Mouse (Mus musculus): ENCODE measurements around the gene Kcne3.
A peak's percentile ranks its signal among the peaks of the same experiment; 100 is the strongest.

Gene Kcne3

DNA sequence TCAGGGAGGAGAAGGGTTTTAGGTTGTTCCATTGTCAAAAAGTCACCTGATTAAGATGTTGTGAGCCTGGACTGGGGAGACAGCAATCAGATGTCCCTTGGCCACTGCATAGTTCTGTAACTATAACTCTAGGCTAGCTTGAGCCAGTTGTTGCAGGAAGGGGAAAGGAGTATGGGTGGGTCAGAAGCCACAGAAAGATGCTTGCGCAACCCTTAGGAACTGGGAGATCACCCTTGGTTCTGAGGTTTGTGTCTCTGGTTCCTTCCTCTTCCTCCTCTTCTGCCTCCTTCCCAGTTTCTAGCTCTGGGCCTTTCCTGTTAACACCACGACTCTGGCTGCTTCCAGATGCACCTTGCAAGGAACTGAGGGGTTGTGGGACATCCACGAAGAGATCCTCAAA, 6.1 kb downstream of the Kcne3 start:
- DNase-seq: no peak

DNA sequence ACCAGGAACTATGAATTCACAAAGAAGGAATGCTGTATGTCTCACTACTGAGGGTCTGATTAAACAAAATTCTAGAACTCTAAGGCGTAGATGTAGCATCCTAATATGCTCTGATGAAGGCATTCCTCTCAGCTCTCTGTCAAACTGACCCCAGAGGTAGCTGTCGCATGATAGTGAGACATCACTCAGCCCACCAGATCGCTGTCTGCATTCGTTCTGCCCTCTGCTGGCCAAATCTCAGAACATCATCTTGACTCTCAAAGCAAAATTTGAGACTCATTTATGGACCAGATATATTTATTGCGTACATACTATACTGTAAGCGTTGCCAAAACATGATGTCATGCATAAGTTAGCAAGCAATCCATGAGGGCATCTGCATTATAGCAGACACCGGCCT, 11.3 kb downstream of the Kcne3 start:
- DNase-seq: peak; percentile 41

- DNase-seq: no peak
These were observed 13.9 kb downstream of the Kcne3 start for GRCm38 (mm10) chr7:100190167-100190566.

DNA sequence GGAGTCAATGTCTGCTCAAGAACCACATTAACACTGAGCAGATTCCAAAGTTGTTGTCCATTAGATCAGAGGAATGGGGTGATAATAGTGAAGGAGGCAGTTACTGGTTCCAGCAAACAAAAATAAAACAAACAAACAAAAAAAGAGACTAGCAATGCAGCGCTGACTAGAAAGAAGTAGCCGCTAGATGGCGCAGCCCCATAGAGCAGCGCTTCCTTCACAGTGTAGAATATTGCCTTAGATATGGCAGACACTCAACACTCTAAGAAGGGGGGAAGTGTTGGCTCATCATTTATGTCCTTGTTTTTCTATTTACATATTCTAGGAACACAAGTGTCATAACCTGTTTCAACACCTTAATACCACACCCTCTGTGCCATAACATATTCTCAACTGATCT, 14.5 kb downstream of the Kcne3 start:
- DNase-seq: peak; percentile 75

GRCm38 (mm10) chr7:100201191-100201590, 24.9 kb downstream of the Kcne3 start:
- DNase-seq: no peak

DNA sequence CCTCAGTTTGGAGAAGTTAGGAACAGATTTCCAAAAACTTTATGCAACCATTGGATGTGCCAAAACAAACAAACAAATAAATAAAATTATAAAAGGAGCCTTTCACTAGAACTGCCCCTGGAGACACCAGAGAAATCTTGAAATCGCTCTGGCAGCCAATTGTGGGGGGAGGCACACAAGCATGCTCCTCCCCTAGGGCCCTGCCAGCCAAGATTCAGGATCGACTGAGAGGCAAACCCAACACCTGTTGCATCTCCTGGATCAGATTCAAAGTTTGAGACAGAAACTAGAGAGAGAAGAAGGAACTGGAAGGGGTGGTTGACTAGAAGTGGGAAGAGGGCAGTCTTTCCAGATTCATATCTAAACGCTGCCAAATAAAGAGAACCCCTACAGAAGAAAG, 27.3 kb downstream of the Kcne3 start:
- DNase-seq: no peak

DNA sequence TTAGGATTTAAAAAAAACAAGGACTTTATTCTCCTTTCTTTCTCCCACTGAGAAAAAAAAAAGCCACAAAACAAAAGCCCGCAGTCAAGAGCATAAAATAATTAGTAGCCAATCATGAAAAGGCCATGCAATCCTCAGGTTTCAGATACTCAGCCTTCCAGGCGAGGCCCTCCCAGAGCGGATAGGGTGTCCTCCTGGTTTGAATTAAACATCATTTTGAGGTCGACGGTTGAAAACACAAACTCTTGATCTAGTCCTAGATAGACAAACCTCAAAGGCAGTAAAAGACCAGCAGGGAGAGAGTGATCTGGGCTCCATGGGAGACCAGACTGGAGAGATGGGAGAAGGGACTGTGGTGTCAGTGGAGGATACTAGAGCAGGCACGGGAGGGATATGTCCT, 28.6 kb downstream of the Kcne3 start:
- DNase-seq: no peak

DNA sequence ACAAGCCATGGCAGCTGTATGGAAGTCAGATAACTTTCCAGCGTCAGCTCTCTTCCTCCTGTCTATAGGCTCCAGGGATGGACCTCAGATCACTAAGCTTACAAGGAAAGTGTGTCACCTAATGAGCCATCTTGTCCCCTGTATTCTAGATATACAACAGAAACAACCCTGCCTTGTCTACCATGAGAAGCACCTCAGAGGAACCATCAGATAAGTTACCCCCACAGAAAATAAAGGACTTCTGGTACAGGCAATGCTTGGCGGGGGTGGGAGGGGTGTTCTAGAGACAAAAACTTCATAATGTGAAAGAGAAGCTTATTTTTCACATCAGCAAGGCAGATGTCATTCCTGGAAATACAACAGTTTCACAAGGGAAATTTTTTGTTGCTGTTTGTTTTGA, 29.8 kb downstream of the Kcne3 start:
- no peak for DNase-seq

DNA sequence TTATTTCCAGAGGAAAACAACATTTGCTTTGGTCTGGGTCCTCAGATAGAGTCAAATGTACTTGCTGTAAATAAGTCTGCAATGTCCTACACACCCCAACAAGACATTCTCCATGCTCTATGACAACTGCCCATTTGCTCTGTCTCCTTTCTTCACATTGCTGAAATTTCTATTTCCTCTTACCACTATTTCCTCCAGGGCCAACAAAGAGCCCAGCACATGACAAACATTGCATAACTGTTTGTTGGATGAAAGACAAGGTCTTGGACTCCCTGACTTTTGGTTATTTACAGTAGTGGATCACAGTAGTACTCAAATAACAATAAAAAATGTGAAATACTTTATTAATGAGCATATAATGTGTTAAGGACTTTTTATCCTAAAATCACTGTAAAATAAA, 31.6 kb downstream of the Kcne3 start:
- DNase-seq: no peak

GRCm38 (mm10) chr7:100214310-100214709, 38.0 kb downstream of the Kcne3 start:
- no peak for DNase-seq

DNA sequence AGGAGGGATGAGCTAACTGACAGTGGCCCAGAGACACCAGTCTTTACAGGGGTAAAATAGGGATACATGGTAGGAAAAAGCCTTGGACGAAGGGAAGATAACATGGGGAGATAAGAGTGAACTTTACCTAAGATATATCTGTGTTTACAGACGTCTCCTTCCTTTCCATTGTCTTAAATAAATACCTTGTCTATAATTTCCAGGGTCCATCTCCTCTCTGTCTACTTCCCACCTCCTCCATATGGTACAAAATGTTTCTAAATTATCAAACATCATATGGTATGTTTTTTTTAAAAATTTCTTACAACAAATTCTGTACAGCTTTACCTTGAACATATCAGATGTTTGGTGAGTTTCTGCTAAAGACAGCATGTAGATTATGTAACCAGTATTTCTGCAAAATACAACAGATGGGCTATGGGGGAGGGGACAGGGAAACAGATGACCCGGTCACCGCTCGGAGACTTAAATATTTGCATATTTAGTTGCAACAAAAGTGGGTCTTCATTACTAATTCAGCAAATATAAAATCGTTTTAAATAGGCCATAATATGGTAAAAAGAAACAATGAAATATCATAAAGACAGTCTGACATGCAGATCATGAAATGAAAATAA, 38.9 kb downstream of the Kcne3 start:
- DNase-seq: no peak

DNA sequence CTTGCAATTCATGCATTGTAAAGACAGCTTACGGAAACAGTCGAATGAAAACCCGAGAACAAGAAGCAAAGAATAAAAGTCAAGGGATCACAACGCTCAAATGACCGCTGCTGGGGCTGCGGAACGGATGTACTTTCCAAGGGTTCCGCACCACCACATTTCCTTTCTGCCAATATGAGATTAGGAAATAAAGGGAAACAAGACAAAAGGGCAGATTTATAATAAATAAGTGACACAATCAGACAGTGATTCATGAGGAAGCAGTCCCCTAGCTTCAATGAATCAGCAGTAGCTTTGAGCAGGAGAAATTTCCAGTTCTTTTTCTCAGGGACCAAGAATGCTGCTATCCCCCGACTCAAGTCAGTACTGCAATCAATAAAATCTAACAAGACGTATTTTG, 39.7 kb downstream of the Kcne3 start:
- DNase-seq: peak; percentile 27

DNA sequence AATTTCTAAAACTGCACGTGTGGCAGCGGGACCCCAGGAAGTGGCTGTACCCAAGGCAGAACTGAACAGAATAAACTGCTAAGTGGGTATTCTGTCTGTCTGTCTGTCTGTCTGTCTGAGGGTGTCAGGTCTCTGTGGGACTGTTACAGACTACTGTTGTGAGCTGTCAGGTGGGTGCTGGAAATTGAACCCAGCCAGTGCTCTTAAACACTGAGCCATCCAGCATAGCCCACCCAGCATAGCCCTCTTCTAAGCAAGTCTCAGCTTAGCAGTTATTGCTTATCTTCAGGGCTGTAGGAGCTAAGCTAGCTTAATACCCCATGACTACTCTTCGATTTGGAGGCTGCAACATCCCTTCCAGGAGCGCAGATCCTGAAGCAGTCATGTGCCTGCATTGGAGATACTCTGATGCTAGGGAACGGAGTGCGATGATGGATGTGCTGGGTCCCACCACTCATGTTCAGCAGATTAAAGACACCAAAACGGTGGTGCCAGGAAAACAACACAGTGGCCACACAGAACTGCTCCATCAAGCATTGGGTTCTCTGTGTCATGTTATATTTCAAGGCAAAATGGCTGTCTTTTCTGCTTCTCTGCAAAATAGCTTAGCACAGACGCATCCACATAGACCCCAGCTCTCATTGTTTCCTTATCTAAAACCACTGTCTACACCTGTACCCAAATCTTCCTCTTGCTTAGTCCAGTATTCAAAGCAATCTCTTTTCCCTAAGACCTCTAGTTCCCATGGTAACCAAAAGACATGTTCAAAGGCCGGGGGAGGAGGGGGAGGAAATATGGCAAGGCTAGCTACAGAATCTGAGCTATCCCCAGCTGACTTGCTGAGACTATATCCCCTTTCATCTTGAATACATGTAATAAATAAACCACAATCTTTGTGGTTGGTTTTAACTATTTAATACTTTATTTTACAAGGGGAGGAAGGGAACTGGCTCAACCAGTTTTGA, 40.6 kb downstream of the Kcne3 start:
- no peak for DNase-seq

DNA sequence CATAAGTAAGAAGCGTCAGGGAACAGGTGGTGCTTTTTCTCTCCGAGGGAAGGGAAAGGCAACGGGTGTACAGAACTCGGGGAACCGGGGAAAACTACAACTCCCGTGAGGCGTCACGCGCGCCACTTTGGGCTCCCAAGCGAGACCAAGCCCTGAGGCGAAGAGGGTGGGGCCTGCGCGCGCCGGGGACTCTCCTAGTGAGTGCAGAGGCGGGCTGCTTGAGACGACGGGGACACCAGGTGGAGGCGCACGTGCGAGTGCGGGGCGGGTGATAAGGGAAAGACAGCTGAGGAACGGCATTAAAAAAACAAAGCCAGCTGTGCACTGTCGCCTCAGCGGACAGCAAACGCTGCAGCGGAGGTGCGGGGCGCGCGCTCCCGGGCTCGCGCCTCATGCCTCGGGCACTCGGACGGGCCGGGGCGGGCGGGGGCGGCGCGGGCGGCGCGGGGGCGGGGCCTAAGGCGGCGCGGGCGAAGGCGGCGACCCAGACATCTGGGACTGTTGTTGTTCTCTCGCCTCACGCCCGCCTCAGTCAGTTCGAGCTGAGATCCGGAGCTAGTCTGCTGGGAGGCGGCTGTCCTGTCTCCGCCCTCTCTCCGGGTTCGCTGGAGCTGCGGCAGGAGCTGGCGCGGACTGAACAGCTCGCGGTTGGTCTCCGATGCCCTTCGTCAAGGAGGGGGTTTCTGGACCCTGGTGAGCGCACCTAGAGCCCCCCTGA, 51.0 kb downstream of the Kcne3 start, which contains the start of gene Pgm2l1:
Gene Pgm2l1 (plus strand): TSS at position 237 of the 718 bp plus-strand sequence.
- DNase-seq: peak; percentile 98

DNA sequence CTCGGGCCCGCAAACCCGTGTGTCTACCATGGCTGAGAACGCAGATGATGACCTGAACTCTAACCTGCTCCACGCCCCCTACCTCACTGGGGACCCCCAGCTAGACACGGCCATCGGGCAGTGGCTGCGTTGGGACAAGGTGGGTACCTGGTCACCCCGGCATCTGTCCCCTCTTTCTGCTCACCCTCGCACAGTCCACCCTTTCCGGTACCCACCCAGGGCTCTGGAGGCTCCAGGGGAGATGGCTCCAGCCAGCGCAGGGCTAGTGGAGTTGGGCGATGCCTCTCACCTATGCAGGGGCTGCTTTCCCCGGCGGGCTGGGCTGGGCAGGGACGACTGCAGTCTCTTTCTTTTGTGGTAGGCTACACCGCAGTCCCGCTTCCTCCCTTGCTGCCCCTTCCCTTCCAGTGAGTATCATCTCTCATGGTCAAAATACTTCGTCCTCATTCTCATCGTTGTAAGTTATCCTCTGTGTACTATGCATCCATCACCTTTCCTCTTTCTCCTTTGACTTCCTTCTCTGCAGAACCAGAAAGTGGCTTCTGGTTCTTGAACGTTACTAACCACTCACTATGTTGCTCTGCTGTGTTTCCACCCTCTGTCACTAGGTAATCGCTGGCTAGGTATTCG, 51.7 kb downstream of the Kcne3 start:
- no peak for DNase-seq

DNA sequence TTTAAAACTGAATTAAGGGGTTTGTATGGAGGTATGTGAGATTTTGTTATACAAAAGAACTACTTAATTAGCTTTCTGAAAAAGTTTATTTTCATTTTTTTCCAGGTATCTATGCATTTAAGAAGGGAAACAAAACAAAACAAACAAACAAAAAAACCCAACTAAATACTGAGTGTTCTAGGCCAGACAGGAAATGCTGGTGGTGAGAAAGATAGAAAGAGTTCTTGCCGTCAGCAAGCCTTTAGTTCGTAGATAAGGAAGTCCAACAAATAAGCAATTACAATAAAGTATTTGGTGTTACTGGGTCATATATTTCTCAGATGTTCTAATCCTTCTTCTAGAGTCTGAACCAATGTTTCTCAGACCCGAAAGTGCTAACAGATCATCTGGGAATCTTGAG, 52.7 kb downstream of the Kcne3 start:
- no peak for DNase-seq

- no peak for DNase-seq
These were observed 54.3 kb downstream of the Kcne3 start for GRCm38 (mm10) chr7:100230646-100231045.

GRCm38 (mm10) chr7:100231661-100232060, 55.4 kb downstream of the Kcne3 start:
- DNase-seq: no peak

GRCm38 (mm10) chr7:100233681-100234080, 57.4 kb downstream of the Kcne3 start:
- DNase-seq: no peak

All from kidney, postnatal 14 days (tissue).